Mouse (Mus musculus) forebrain, embryonic 15.5 days (tissue): Measurements from ENCODE around the gene Otulin. TPM values are rescaled to one million over a fixed set of nuclear protein-coding genes. Genes with fewer than 3 reads are reported as not detected.

Experiments
- ATAC-seq: fragments of 200-750 bp; cut with Nextera tagmentation; replicated peaks from 2 replicates; pipeline ENCODE4 v1.8.0; 2017; ENCODE audit warnings: mild to moderate bottlenecking, moderate TSS enrichment, moderate library complexity
- H3K27ac ChIP-seq: fragments of 300-500 bp; sonication (generic); replicated peaks from 2 replicates; pipeline ENCODE4 v1.5.1; 2015; ENCODE audit warnings: mild to moderate bottlenecking, inconsistent platforms
- H3K27me3 ChIP-seq: fragments of 300-500 bp; sonication (generic); 2 replicates; pipeline ENCODE4 v1.6.1; 2015; ENCODE audit warnings: inconsistent platforms
- H3K36me3 ChIP-seq: fragments of 300-500 bp; sonication (generic); 2 replicates; pipeline ENCODE4 v1.6.1; 2015; ENCODE audit warnings: mild to moderate bottlenecking, inconsistent platforms
- H3K4me1 ChIP-seq: fragments of 300-500 bp; sonication (generic); 2 replicates; pipeline ENCODE4 v1.6.1; 2015; ENCODE audit warnings: inconsistent platforms
- H3K4me2 ChIP-seq: fragments of 300-500 bp; sonication (generic); replicated peaks from 2 replicates; pipeline ENCODE4 v1.6.1; 2015; ENCODE audit warnings: mild to moderate bottlenecking, inconsistent platforms
- H3K4me3 ChIP-seq: fragments of 300-500 bp; sonication (generic); 2 replicates; pipeline ENCODE4 v1.5.1; 2015; ENCODE audit warnings: mild to moderate bottlenecking, inconsistent platforms
- H3K9ac ChIP-seq: fragments of 300-500 bp; sonication (generic); replicated peaks from 2 replicates; pipeline ENCODE4 v1.6.1; 2015; ENCODE audit warnings: mild to moderate bottlenecking, inconsistent platforms
- H3K9me3 ChIP-seq: fragments of 300-500 bp; sonication (generic); 2 replicates; pipeline ENCODE4 v1.6.1; 2016; ENCODE audit warnings: inconsistent platforms
- WGBS: fragments of 180-500 bp; shearing (Covaris S2); methylation state at CpG from one replicate; pipeline ENCODE4 v1.1.7; 2015; ENCODE audit warnings: mixed read lengths; 5-methylcytosine and 5-hydroxymethylcytosine counted together
- polyA plus RNA-seq: library from polyadenylated mRNA; unstranded; fragments of >200 nt; fragmentation: Nextera tagmentation; extraction: Ambion mirVana; gene quantifications from 2 replicates; pipeline ENCODE4 v1.2.1, GENCODE M21; 2015

Otulin gene
- polyA plus RNA-seq, 1 experiment from 2014 or later: 30.7 TPM

- H3K36me3 ChIP-seq: 0 out of 2 replicates have a peak, but pooled peaks cover 2% of the 10 kb centered on the region
- no peak overlapping the region for H3K9ac ChIP-seq
- H3K27ac ChIP-seq: no peak overlapping the region
- ATAC-seq: peak; percentile 44; the same call in 1 of the 2 replicates
- peaks cover 10% of the 10 kb centered on the region for H3K4me1 ChIP-seq
- H3K4me3 ChIP-seq: no peak overlapping the region
- H3K4me2 ChIP-seq: no peak overlapping the region
- H3K9me3 ChIP-seq: no peaks in the 10 kb centered on the region
- 65% methylated on average over 8 of the region's 8 CpGs for WGBS
- no peaks in the 10 kb centered on the region for H3K27me3 ChIP-seq
Observed at GRCm38 (mm10) chr15:27574992-27575781, 55.3 kb downstream of the Otulin start.

- ATAC-seq: no peak
- 80% methylated on average over 8 of the region's 8 CpGs for WGBS
Observed at GRCm38 (mm10) chr15:27571179-27571578, 59.3 kb downstream of the Otulin start.

GRCm38 (mm10) chr15:27570385-27570784 lies 60.1 kb downstream of the Otulin start:
- Histone ChIP-seq H3K9ac (no peak overlapping the region), H3K36me3 (peaks cover 17% of the 10 kb centered on the region; the same call in 1 of the 2 replicates), H3K4me2 (no peak overlapping the region), H3K9me3 (no peaks in the 10 kb centered on the region), H3K4me1 (peaks cover 6% of the 10 kb centered on the region), H3K27me3 (no peaks in the 10 kb centered on the region), H3K4me3 (no peak overlapping the region), H3K27ac (no peak overlapping the region)
- ATAC-seq: no peak
- WGBS: 88% methylated on average over 4 of the region's 4 CpGs

More at GRCm38 (mm10) chr15:27571179-27571578, 59.3 kb downstream of the Otulin start:
- Histone ChIP-seq H3K4me2 (no peak overlapping the region), H3K9me3 (no peaks in the 10 kb centered on the region), H3K9ac (no peak overlapping the region), H3K27ac (no peak overlapping the region), H3K4me1 (peaks cover 10% of the 10 kb centered on the region), H3K36me3 (peaks cover 15% of the 10 kb centered on the region; the same call in 1 of the 2 replicates), H3K4me3 (no peak overlapping the region), H3K27me3 (no peaks in the 10 kb centered on the region)

DNA sequence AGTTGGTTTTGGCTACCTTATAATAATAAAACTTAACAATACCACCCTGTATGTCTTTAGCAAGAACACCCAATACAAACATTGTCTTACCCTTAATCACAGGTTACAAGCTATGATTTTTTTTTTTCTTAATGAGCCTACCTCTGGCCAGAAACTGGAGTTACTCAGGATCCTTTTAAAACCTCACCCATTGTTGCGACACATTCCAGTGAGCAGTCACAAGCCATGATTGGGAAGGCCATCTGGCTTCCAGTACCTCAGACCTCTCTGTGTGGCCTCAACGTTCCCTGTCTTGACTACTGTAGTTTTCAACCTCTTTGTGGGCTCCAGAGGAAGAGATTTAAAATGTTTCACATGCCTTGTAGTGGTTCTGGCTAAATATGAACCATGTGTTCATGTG lies 60.6 kb downstream of the Otulin start:
- Histone ChIP-seq H3K4me2 (no peak overlapping the region), H3K9ac (no peak overlapping the region), H3K27ac (no peak overlapping the region), H3K27me3 (no peaks in the 10 kb centered on the region), H3K9me3 (no peaks in the 10 kb centered on the region), H3K36me3 (peaks cover 17% of the 10 kb centered on the region; the same call in 1 of the 2 replicates), H3K4me3 (no peak overlapping the region), H3K4me1 (peaks cover 2% of the 10 kb centered on the region)
- WGBS: 72% methylated on average over 2 of the region's 2 CpGs
- no peak for ATAC-seq

DNA sequence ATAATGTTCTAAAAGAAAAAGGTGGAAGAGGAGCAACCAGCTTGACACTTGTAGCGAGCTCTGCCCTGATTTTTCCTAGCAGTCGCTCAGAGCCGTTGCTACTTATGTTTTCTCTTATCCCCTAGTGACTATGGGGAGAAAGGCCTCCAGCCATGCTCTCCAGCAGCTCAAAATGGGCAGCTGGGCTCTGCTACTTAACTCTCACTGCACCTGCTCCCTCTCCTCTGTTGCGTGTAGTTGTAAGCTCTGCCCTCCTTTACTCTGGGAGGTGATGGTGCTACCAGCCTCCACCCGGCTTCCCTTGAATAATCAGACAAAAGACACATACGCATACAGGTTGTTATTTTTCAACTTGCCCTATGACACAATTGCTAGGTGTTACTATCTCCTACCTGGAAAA lies 62.1 kb downstream of the Otulin start:
- no peak overlapping the region for H3K4me3 ChIP-seq
- WGBS: 79% methylated on average over 6 of the region's 6 CpGs
- H3K36me3 ChIP-seq: peaks cover 20% of the 10 kb centered on the region; the same call in 1 of the 2 replicates
- no peaks in the 10 kb centered on the region for H3K27me3 ChIP-seq
- peaks cover 5% of the 10 kb centered on the region; the same call in 1 of the 2 replicates for H3K4me1 ChIP-seq
- no peaks in the 10 kb centered on the region for H3K9me3 ChIP-seq
- H3K9ac ChIP-seq: no peak overlapping the region
- ATAC-seq: no peak
- H3K4me2 ChIP-seq: no peak overlapping the region
- no peak overlapping the region for H3K27ac ChIP-seq

DNA sequence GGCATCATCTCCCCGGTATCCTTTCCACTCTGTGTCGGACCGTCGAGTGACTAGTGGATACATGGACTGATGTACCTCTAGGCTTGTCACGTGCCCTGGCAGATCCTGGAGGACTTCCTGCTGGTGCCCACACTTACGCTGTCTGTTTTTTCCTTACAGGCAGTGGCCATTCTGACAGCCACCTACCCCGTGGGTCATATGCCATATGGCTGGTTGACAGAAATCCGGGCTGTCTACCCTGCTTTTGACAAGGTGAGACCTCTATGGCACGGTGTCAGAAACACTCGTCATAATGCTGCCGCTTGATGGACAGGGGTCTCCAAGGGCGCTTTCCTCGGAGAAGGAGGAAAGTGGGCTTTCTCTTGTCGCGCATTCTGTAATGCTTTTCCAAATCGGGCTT lies 63.1 kb downstream of the Otulin start:
- WGBS: 93% methylated on average over 16 of the region's 16 CpGs
- Histone ChIP-seq H3K36me3 (peaks cover 20% of the 10 kb centered on the region; the same call in 1 of the 2 replicates), H3K4me2 (no peak overlapping the region), H3K27me3 (no peaks in the 10 kb centered on the region), H3K9ac (no peak overlapping the region), H3K27ac (no peak overlapping the region), H3K4me3 (no peak overlapping the region), H3K9me3 (no peaks in the 10 kb centered on the region), H3K4me1 (peaks cover 5% of the 10 kb centered on the region; the same call in 1 of the 2 replicates)
- ATAC-seq: no peak

DNA sequence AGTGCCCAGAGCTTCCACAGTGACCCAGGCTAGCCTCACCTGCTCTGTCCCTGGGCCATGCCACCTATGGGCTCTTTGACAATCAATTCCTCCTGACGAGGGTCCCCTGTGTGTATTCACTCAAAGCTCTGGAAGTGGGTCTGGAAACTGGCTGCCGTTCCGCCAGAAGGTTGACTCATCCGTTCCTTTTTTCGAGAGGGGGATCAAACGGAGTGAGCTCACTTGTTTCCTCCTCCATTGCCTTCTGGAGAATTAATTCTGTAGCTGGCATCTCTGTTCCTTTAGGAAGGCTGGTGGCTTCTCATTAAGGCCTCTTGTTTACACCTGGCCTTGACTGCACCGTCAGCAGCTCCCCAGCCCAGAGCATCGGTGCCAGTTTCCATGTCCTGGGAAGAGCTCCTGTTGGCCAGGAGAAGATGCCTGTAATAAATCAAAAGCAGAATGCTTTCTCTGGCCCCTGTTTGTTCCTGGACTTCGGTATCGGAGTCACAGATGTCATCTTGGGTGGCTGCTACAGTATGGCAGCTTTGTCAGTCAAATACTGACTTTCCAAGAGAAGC lies 64.8 kb downstream of the Otulin start:
- Histone ChIP-seq H3K27ac (no peak overlapping the region), H3K4me3 (no peak overlapping the region), H3K4me2 (no peak overlapping the region), H3K9me3 (no peaks in the 10 kb centered on the region), H3K4me1 (peaks cover 5% of the 10 kb centered on the region; the same call in 1 of the 2 replicates), H3K27me3 (no peaks in the 10 kb centered on the region), H3K9ac (no peak overlapping the region), H3K36me3 (peaks cover 22% of the 10 kb centered on the region; the same call in 1 of the 2 replicates)
- ATAC-seq: no peak
- WGBS: 83% methylated on average over 10 of the region's 10 CpGs

DNA sequence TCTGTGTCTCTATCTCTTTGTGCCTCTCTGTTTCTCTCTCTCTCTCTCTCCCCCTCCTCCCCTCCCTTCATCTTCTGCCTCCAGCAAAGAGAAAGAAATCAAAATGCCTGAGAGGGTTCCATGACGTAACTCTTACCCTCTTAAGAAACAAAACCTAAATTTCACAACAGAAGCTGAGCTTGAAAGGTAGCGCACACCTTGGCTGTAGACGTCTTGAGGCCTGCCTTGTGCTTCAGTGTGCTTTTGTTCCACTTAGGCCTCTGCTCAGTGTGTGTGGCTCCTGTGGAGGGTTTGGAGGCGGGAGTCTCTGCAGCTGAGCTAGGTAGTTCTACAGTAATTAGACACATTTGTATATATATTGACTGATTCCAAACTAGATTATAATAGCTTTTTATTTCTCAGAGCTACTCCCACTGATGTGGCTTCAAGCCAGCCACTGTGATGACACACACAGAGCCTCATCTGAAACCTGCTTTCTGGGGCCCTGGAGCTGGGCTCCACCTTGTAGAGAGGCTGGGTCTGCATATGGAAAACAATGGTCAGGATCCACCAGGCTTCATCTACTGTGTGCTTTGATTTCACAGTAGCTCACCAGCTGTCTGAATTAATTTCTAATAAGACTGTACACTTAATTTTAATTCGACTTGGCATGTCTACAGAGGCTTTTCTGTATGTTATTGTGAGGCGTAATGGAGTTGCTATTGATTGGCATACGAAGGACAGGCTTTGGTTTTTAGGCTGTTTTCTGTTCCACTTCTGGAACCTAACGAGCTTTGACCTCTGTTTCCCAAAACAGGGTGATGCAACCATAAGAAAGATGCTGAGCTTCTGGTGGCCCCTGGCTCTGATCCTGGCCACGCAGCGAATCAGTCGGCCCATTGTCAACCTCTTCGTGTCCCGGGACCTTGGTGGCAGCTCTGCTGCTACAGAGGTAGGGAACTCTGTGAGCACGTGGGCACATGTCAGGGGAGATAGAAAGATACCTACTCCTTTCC lies 66.1 kb downstream of the Otulin start:
- Histone ChIP-seq H3K4me3 (no peak overlapping the region), H3K9ac (no peak overlapping the region), H3K27ac (peak overlapping the region; percentile 34; the same call in 1 of the 2 replicates), H3K4me2 (no peak overlapping the region), H3K4me1 (peaks cover 6% of the 10 kb centered on the region), H3K9me3 (no peaks in the 10 kb centered on the region), H3K27me3 (no peaks in the 10 kb centered on the region), H3K36me3 (peaks cover 22% of the 10 kb centered on the region; the same call in 1 of the 2 replicates)
- whole genome bisulfite sequencing: 58% methylated on average over 14 of the region's 14 CpGs
- peak; percentile 39; the same call in 1 of the 2 replicates for ATAC-seq

- Histone ChIP-seq H3K27me3 (no peaks in the 10 kb centered on the region), H3K9ac (no peak overlapping the region), H3K36me3 (peaks cover 10% of the 10 kb centered on the region; the same call in 1 of the 2 replicates), H3K4me2 (no peak overlapping the region), H3K4me1 (peaks cover 17% of the 10 kb centered on the region), H3K9me3 (no peaks in the 10 kb centered on the region), H3K27ac (no peak overlapping the region), H3K4me3 (no peak overlapping the region)
- WGBS: 88% methylated on average over 11 of the region's 11 CpGs
- ATAC-seq: no peak
Observed at GRCm38 (mm10) chr15:27560315-27560714, 70.2 kb downstream of the Otulin start.

GRCm38 (mm10) chr15:27558456-27559147 lies 71.9 kb downstream of the Otulin start:
- H3K36me3 ChIP-seq: peaks cover 10% of the 10 kb centered on the region; the same call in 1 of the 2 replicates
- peak overlapping the region; percentile 31 for H3K27ac ChIP-seq
- 32% methylated on average over 16 of the region's 16 CpGs for WGBS
- no peaks in the 10 kb centered on the region for H3K9me3 ChIP-seq
- peaks cover 12% of the 10 kb centered on the region for H3K4me1 ChIP-seq
- H3K9ac ChIP-seq: no peak overlapping the region
- 0 out of 2 replicates have a peak overlapping the region, but pooled peaks have one; percentile 10 for H3K4me2 ChIP-seq
- no peaks in the 10 kb centered on the region for H3K27me3 ChIP-seq
- peak; percentile 35 for ATAC-seq
- no peak overlapping the region for H3K4me3 ChIP-seq

- Histone ChIP-seq H3K4me2 (no peak overlapping the region), H3K27ac (no peak overlapping the region), H3K9me3 (no peaks in the 10 kb centered on the region), H3K4me3 (no peak overlapping the region), H3K27me3 (no peaks in the 10 kb centered on the region), H3K36me3 (peaks cover 8% of the 10 kb centered on the region; the same call in 1 of the 2 replicates), H3K9ac (no peak overlapping the region), H3K4me1 (peaks cover 6% of the 10 kb centered on the region)
- 92% methylated on average over 5 of the region's 5 CpGs for WGBS
- no peak for ATAC-seq
Observed at GRCm38 (mm10) chr15:27553554-27553953, 76.9 kb downstream of the Otulin start.
